Mouse (Mus musculus): ENCODE measurements around the gene Gm49721. TPM values are rescaled to one million over a fixed set of nuclear protein-coding genes. Genes with fewer than 3 reads are reported as not detected.
"Not testable (repeated sequence)": the region's sequence is repeated elsewhere in the genome, so short reads cannot be mapped to it uniquely, and the experiment has no call there.

Gene Gm49721
- total and polyA plus RNA-seq, 3 experiments = 0.05 TPM; not detected in 2

- H3K4me1 ChIP-seq (ENCODE audit: insufficient read depth, low read depth, low read length); H3K4me3 ChIP-seq (ENCODE audit: low read depth, low read length); ATAC-seq (ENCODE audit: extremely low read depth, insufficient number of reproducible peaks, low FRiP score, poor library complexity, severe bottlenecking); H3K27me3 ChIP-seq (ENCODE audit: insufficient read depth, low read length); H3K9me3 ChIP-seq (replicated peaks); DNase-seq (ENCODE audit: low spot score); H3K36me3 ChIP-seq (replicated peaks): not testable (repeated sequence)
These were observed 51.5 kb downstream of the Gm49721 start for GRCm38 (mm10) chr17:7030204-7030603.

- H3K4me3 ChIP-seq (ENCODE audit: low read depth, low read length); H3K4me1 ChIP-seq (ENCODE audit: insufficient read depth, low read depth, low read length); H3K9me3 ChIP-seq (replicated peaks); DNase-seq (ENCODE audit: low spot score); H3K27me3 ChIP-seq (ENCODE audit: insufficient read depth, low read length); ATAC-seq (ENCODE audit: extremely low read depth, insufficient number of reproducible peaks, low FRiP score, poor library complexity, severe bottlenecking); H3K36me3 ChIP-seq (replicated peaks): not testable (repeated sequence)
These were observed 52.0 kb downstream of the Gm49721 start for GRCm38 (mm10) chr17:7030622-7031174.

- DNase-seq (ENCODE audit: low spot score); H3K4me3 ChIP-seq (ENCODE audit: low read depth, low read length); H3K4me1 ChIP-seq (ENCODE audit: insufficient read depth, low read depth, low read length); H3K27me3 ChIP-seq (ENCODE audit: insufficient read depth, low read length); H3K36me3 ChIP-seq (replicated peaks); ATAC-seq (ENCODE audit: extremely low read depth, insufficient number of reproducible peaks, low FRiP score, poor library complexity, severe bottlenecking); H3K9me3 ChIP-seq (replicated peaks): not testable (repeated sequence)
These were observed 54.8 kb downstream of the Gm49721 start for GRCm38 (mm10) chr17:7033192-7034166.

GRCm38 (mm10) chr17:7068997-7069539, 90.4 kb downstream of the Gm49721 start:
- not testable (repeated sequence) for ATAC-seq (ENCODE audit: extremely low read depth, insufficient number of reproducible peaks, low FRiP score, poor library complexity, severe bottlenecking); DNase-seq (ENCODE audit: low spot score)

GRCm38 (mm10) chr17:7069561-7070240, 91.0 kb downstream of the Gm49721 start:
- not testable (repeated sequence) for H3K4me3 ChIP-seq (ENCODE audit: low read depth, low read length); H3K27me3 ChIP-seq (ENCODE audit: insufficient read depth, low read length); DNase-seq (ENCODE audit: low spot score); H3K36me3 ChIP-seq (replicated peaks); H3K4me1 ChIP-seq (ENCODE audit: insufficient read depth, low read depth, low read length); H3K9me3 ChIP-seq (replicated peaks); ATAC-seq (ENCODE audit: extremely low read depth, insufficient number of reproducible peaks, low FRiP score, poor library complexity, severe bottlenecking)

More at GRCm38 (mm10) chr17:7068997-7069539, 90.4 kb downstream of the Gm49721 start:
- H3K9me3 ChIP-seq (replicated peaks); H3K36me3 ChIP-seq (replicated peaks); H3K4me3 ChIP-seq (ENCODE audit: low read depth, low read length); H3K4me1 ChIP-seq (ENCODE audit: insufficient read depth, low read depth, low read length); H3K27me3 ChIP-seq (ENCODE audit: insufficient read depth, low read length): not testable (repeated sequence)

GRCm38 (mm10) chr17:7074494-7074893, 95.8 kb downstream of the Gm49721 start:
- not testable (repeated sequence) for H3K4me1 ChIP-seq (ENCODE audit: insufficient read depth, low read depth, low read length); H3K36me3 ChIP-seq (replicated peaks); H3K4me3 ChIP-seq (ENCODE audit: low read depth, low read length); H3K9me3 ChIP-seq (replicated peaks); DNase-seq (ENCODE audit: low spot score); ATAC-seq (ENCODE audit: extremely low read depth, insufficient number of reproducible peaks, low FRiP score, poor library complexity, severe bottlenecking); H3K27me3 ChIP-seq (ENCODE audit: insufficient read depth, low read length)

GRCm38 (mm10) chr17:7075519-7075918, 96.8 kb downstream of the Gm49721 start:
- not testable (repeated sequence) for H3K27me3 ChIP-seq (ENCODE audit: insufficient read depth, low read length); DNase-seq (ENCODE audit: low spot score); H3K36me3 ChIP-seq (replicated peaks); H3K9me3 ChIP-seq (replicated peaks); ATAC-seq (ENCODE audit: extremely low read depth, insufficient number of reproducible peaks, low FRiP score, poor library complexity, severe bottlenecking); H3K4me3 ChIP-seq (ENCODE audit: low read depth, low read length); H3K4me1 ChIP-seq (ENCODE audit: insufficient read depth, low read depth, low read length)

GRCm38 (mm10) chr17:7079558-7079957, 100.9 kb downstream of the Gm49721 start:
- H3K4me3 ChIP-seq (ENCODE audit: low read depth, low read length); H3K36me3 ChIP-seq (replicated peaks); ATAC-seq (ENCODE audit: extremely low read depth, insufficient number of reproducible peaks, low FRiP score, poor library complexity, severe bottlenecking); DNase-seq (ENCODE audit: low spot score); H3K27me3 ChIP-seq (ENCODE audit: insufficient read depth, low read length); H3K9me3 ChIP-seq (replicated peaks); H3K4me1 ChIP-seq (ENCODE audit: insufficient read depth, low read depth, low read length): not testable (repeated sequence)

- not testable (repeated sequence) for H3K9me3 ChIP-seq (replicated peaks); DNase-seq (ENCODE audit: low spot score); ATAC-seq (ENCODE audit: extremely low read depth, insufficient number of reproducible peaks, low FRiP score, poor library complexity, severe bottlenecking); H3K27me3 ChIP-seq (ENCODE audit: insufficient read depth, low read length); H3K36me3 ChIP-seq (replicated peaks); H3K4me1 ChIP-seq (ENCODE audit: insufficient read depth, low read depth, low read length); H3K4me3 ChIP-seq (ENCODE audit: low read depth, low read length)
These were observed 105.8 kb downstream of the Gm49721 start for GRCm38 (mm10) chr17:7084523-7084922.

GRCm38 (mm10) chr17:7085469-7086168, 106.9 kb downstream of the Gm49721 start:
- H3K9me3 ChIP-seq (replicated peaks); H3K4me1 ChIP-seq (ENCODE audit: insufficient read depth, low read depth, low read length); H3K36me3 ChIP-seq (replicated peaks); DNase-seq (ENCODE audit: low spot score); ATAC-seq (ENCODE audit: extremely low read depth, insufficient number of reproducible peaks, low FRiP score, poor library complexity, severe bottlenecking); H3K4me3 ChIP-seq (ENCODE audit: low read depth, low read length); H3K27me3 ChIP-seq (ENCODE audit: insufficient read depth, low read length): not testable (repeated sequence)

- not testable (repeated sequence) for H3K9me3 ChIP-seq (replicated peaks); ATAC-seq (ENCODE audit: extremely low read depth, insufficient number of reproducible peaks, low FRiP score, poor library complexity, severe bottlenecking)
These were observed 108.1 kb downstream of the Gm49721 start for GRCm38 (mm10) chr17:7086836-7087235.

More at GRCm38 (mm10) chr17:7086836-7087235, 108.1 kb downstream of the Gm49721 start:
- H3K4me1 ChIP-seq (ENCODE audit: insufficient read depth, low read depth, low read length); H3K36me3 ChIP-seq (replicated peaks); H3K27me3 ChIP-seq (ENCODE audit: insufficient read depth, low read length); DNase-seq (ENCODE audit: low spot score); H3K4me3 ChIP-seq (ENCODE audit: low read depth, low read length): not testable (repeated sequence)
